Mouse (Mus musculus) lung, postnatal 25 days (tissue): ENCODE measurements around the gene Ccp110.

Experiments used
- DNase-seq: peaks from one replicate; pipeline ENCODE4 v3.0.0; 2022; ENCODE audit warnings: low spot score

Ccp110 gene

GRCm38 (mm10) chr7:118712228-118713173, at the start of gene Ccp110:
Ccp110 (plus strand) TSS chr7:118712552.
- peak; percentile 98 for DNase-seq

- DNase-seq: no peak
These were observed 44.6 kb upstream of the Ccp110 start for GRCm38 (mm10) chr7:118667773-118668172.

- DNase-seq: no peak
These were observed 42.2 kb upstream of the Ccp110 start for GRCm38 (mm10) chr7:118670142-118670541.

- DNase-seq: no peak
These were observed 35.5 kb upstream of the Ccp110 start for GRCm38 (mm10) chr7:118676826-118677225.

- no peak for DNase-seq
These were observed 24.2 kb upstream of the Ccp110 start for GRCm38 (mm10) chr7:118688199-118688598.

GRCm38 (mm10) chr7:118689088-118689487, 23.3 kb upstream of the Ccp110 start:
- DNase-seq: no peak

GRCm38 (mm10) chr7:118691287-118691686, 21.1 kb upstream of the Ccp110 start:
- no peak for DNase-seq

GRCm38 (mm10) chr7:118696146-118696545, 16.2 kb upstream of the Ccp110 start:
- DNase-seq: peak; percentile 60

GRCm38 (mm10) chr7:118697168-118697567, 15.2 kb upstream of the Ccp110 start:
- no peak for DNase-seq

GRCm38 (mm10) chr7:118698882-118699281, 13.5 kb upstream of the Ccp110 start:
- no peak for DNase-seq

GRCm38 (mm10) chr7:118703144-118703561, 9.2 kb upstream of the Ccp110 start:
- peak; percentile 88 for DNase-seq

GRCm38 (mm10) chr7:118704001-118704850, 8.1 kb upstream of the Ccp110 start:
- no peak for DNase-seq

- peak; percentile 94 for DNase-seq
These were observed 7.0 kb upstream of the Ccp110 start, which contains the start of gene Gde1 for GRCm38 (mm10) chr7:118705101-118705961. Gde1 (minus strand) TSS chr7:118705778.

GRCm38 (mm10) chr7:118706051-118706450, 6.3 kb upstream of the Ccp110 start:
- DNase-seq: no peak

- no peak for DNase-seq
These were observed 5.9 kb upstream of the Ccp110 start for GRCm38 (mm10) chr7:118706488-118706887.

- DNase-seq: no peak
These were observed 5.1 kb upstream of the Ccp110 start for GRCm38 (mm10) chr7:118707216-118707615.

GRCm38 (mm10) chr7:118708002-118708401, 4.3 kb upstream of the Ccp110 start:
- no peak for DNase-seq

GRCm38 (mm10) chr7:118710776-118711175, 1.6 kb upstream of the Ccp110 start:
- DNase-seq: no peak

- DNase-seq: peak; percentile 65
These were observed 2.5 kb downstream of the Ccp110 start for GRCm38 (mm10) chr7:118714873-118715272.

GRCm38 (mm10) chr7:118718066-118718465, 5.7 kb downstream of the Ccp110 start:
- DNase-seq: no peak

- DNase-seq: peak; percentile 85
These were observed 11.6 kb downstream of the Ccp110 start for GRCm38 (mm10) chr7:118723927-118724326.

GRCm38 (mm10) chr7:118725459-118725858, 13.1 kb downstream of the Ccp110 start:
- no peak for DNase-seq
